Mouse (Mus musculus) inflammation-experienced regulatory T-cells, adult 6 months (primary cell): ENCODE measurements around the gene Rhox2c. TPM values are rescaled to one million over a fixed set of nuclear protein-coding genes. Genes with fewer than 3 reads are reported as not detected.
"Not testable (repeated sequence)": the region's sequence is repeated elsewhere in the genome, so short reads cannot be mapped to it uniquely, and the experiment has no call there.

Source experiments
- ATAC-seq: one replicate; pipeline ENCODE4 v1.8.0; 2017
- polyA plus RNA-seq, 3 experiments: library from polyadenylated mRNA; unstranded; fragments of 100-300 nt; shearing (Covaris generic); gene quantifications; one replicate each; pipeline ENCODE4 v1.2.1; 2017

Rhox2c gene
- not detected for polyA plus RNA-seq

GRCm38 (mm10) chrX:37453380-37453779 lies at the start of gene Rhox2c:
Gene Rhox2c (plus strand): TSS chrX:37453680.
- ATAC-seq: not testable (repeated sequence)

DNA sequence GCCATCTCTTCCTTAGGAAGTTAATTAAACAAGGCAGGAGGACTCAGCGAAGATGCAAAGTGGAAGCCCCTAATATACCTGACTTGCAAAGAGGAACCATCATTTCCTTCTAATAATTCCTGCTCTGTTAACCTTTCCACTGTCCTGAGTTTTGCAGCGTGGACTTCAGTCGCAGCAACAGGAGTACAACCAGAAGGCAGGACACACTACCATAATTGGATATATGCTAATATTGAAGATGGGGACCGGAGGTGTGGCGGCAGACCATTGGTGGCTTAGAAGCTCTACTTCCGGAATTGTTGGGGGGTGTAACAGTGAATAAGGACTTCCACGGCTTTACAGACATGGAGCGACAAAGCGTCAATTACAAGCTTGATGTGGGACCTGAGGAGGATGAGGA lies 41.7 kb upstream of the Rhox2c start, which contains the start of gene Rhox2b:
Gene Rhox2b (plus strand): TSS at position 301 of the 400 bp plus-strand sequence.
- ATAC-seq: not testable (repeated sequence)

- not testable (repeated sequence) for ATAC-seq
Observed at GRCm38 (mm10) chrX:37432194-37432593, 21.3 kb upstream of the Rhox2c start, which contains the start of gene Rhox4b. Gene Rhox4b (plus strand): TSS chrX:37432494.

DNA sequence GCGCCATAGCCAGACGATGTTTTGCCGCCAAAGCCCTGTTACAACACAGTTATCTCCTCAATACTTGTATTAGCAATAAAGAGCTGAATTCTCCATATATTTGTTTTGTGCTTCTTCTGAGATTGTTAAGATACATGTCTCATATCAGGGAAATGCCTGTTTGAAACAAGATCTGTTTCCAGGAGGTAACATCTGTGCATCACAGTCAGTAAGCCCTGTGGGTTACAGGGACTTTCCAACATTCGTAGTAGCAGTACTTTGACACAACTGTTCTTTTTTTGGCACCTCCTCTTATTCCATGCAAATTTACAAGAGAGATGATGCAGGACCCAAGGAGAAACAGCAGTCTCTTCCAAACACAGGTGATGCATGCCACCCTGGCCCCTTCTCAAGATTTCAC lies 4.8 kb downstream of the Rhox2c start, which contains the start of gene Rhox3c:
Gene Rhox3c (plus strand): TSS at position 301 of the 400 bp plus-strand sequence.
- ATAC-seq: not testable (repeated sequence)

- ATAC-seq: not testable (repeated sequence)
Observed at GRCm38 (mm10) chrX:37480037-37480436, 26.6 kb downstream of the Rhox2c start, which contains the start of gene Rhox4c. Gene Rhox4c (plus strand): TSS chrX:37480337.

DNA sequence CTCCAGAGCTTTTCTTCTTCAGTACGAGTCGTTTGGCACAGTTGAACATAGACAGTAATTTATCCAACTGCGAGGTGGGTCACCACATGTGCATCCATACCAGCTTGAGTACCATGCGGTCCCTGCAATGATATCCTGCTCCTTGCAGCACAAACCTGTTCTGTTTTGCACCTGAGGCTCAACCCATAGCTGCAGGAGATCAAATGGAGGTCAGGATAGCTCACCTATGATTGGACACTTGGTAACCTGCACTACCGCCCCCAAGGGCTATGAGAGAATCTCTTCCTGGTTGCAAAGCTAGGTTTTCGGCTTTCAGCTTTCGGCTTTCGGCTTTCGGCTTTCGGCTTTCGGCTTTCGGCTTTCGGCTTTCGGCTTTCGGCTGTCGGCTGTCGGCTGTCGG lies 60.6 kb downstream of the Rhox2c start, which contains the start of gene Rhox4d:
Gene Rhox4d (plus strand): TSS at position 301 of the 400 bp plus-strand sequence.
- not testable (repeated sequence) for ATAC-seq

Other genes starting within 250 kb of the Rhox2c start
- not detected for gene Gm9, start 242.6 kb upstream of the Rhox2c start, polyA plus RNA-seq
- not detected for gene Rhox1, start 231.4 kb upstream of the Rhox2c start, polyA plus RNA-seq
- gene Rhox2a, start 208.7 kb upstream of the Rhox2c start, polyA plus RNA-seq: not detected
- not detected for gene Rhox3a, start 203.8 kb upstream of the Rhox2c start, polyA plus RNA-seq
- not detected for gene Rhox4a, start 188.3 kb upstream of the Rhox2c start, polyA plus RNA-seq
- gene Rhox3a2, start 73.7 kb upstream of the Rhox2c start, polyA plus RNA-seq: not detected
- not detected for gene Rhox4a2, start 62.8 kb upstream of the Rhox2c start, polyA plus RNA-seq
- not detected for gene Rhox2b, start 41.6 kb upstream of the Rhox2c start, polyA plus RNA-seq
- gene Rhox4b, start 21.2 kb upstream of the Rhox2c start, polyA plus RNA-seq: not detected
- not detected for gene Rhox3c, start 4.9 kb downstream of the Rhox2c start, polyA plus RNA-seq
- gene Rhox4c, start 26.7 kb downstream of the Rhox2c start, polyA plus RNA-seq: not detected
- not detected for gene Rhox2d, start 39.7 kb downstream of the Rhox2c start, polyA plus RNA-seq
- not detected for gene Rhox4d, start 60.7 kb downstream of the Rhox2c start, polyA plus RNA-seq
- gene Rhox2e, start 76.8 kb downstream of the Rhox2c start, polyA plus RNA-seq: not detected
- not detected for gene Rhox3e, start 88.3 kb downstream of the Rhox2c start, polyA plus RNA-seq
- not detected for gene Rhox4e, start 103.7 kb downstream of the Rhox2c start, polyA plus RNA-seq
- not detected for gene Rhox2f, start 117.7 kb downstream of the Rhox2c start, polyA plus RNA-seq
- gene Rhox3f, start 127.3 kb downstream of the Rhox2c start, polyA plus RNA-seq: not detected
- gene Rhox4f, start 154.0 kb downstream of the Rhox2c start, polyA plus RNA-seq: not detected
- not detected for gene Rhox3g, start 174.9 kb downstream of the Rhox2c start, polyA plus RNA-seq
- not detected for gene Rhox2g, start 189.8 kb downstream of the Rhox2c start, polyA plus RNA-seq
- not detected for gene Rhox4g, start 197.6 kb downstream of the Rhox2c start, polyA plus RNA-seq
- not detected for gene Rhox3h, start 215.1 kb downstream of the Rhox2c start, polyA plus RNA-seq
- gene Rhox2h, start 219.6 kb downstream of the Rhox2c start, polyA plus RNA-seq: not detected